Mouse (Mus musculus): ENCODE results near the gene Nuak2.
A peak's percentile ranks its signal among the peaks of the same experiment; 100 is the strongest.
"Not testable (repeated sequence)": the region's sequence is repeated elsewhere in the genome, so short reads cannot be mapped to it uniquely, and the experiment has no call there.

Gene Nuak2

DNA sequence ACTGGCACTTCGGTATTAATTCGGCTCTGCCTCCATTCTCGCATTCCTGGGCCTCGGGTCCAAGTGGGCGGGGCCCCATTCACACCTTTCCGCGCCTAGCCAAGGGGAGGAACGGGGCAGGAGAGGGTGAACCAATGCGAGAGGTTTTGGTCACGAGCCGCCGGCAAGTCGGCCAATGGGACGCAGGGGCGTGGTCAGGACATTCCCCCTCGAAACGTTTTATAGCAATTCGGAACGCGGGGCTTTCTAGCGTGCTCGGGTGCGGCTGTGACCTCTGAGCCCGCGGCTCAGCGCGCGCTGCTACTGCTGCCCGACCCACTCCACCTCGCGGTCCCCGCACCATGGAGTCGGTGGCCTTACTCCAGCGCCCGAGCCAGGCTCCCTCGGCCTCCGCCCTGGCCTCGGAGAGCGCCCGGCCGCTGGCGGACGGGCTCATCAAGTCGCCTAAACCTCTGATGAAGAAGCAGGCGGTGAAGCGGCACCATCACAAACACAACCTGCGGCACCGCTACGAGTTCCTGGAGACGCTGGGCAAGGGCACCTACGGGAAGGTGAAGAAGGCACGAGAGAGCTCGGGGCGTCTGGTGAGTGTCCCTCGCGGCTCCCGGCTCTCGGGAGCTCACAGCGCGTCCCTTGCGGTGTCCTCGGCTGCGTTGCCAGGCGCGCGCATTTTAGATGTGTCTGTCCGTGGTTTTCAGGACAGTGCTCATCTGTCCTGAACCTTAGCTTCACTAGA, at the start of gene Nuak2:
Gene Nuak2 (plus strand): TSS at position 238 of the 736 bp plus-strand sequence.
- peak; percentile 73 for DNase-seq (ENCODE audit: low spot score)

DNA sequence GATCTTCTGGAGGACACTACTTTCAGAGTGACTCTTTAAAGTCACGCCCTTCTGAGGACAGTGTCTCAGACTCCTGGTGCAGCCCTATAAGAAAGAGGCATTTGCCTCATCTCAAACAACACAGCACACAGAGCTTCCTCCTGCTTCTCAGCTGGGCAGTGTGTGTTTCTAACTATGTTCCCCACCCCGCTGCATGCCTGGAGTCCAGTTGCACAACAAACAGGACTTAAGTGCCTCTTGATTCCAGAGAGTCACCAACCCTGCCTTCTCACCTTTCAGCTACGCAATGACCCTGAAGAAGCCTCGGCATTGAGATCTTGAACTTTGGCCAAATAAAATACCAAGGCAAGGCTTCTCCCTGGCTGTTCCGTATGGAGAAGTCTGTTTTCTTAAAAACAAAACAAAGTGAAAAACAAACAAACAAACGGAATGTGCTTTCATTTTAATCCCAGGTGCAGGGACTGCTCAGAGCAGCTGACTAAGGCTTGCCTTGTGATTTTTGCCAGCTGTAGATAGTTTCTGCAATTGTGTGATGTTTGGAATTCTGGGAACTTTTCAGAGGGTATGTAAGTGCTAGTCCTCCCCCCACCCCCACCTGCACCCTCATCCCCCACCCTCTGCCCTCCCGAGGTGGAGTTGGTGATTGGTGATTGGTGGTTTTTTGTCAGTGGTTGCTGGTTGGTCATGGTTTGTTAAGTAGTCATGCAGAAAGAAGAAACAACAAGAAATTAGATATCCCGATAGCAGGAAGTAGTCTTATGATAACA, 49.0 kb upstream of the Nuak2 start:
- DNase-seq (ENCODE audit: low spot score): no peak

DNA sequence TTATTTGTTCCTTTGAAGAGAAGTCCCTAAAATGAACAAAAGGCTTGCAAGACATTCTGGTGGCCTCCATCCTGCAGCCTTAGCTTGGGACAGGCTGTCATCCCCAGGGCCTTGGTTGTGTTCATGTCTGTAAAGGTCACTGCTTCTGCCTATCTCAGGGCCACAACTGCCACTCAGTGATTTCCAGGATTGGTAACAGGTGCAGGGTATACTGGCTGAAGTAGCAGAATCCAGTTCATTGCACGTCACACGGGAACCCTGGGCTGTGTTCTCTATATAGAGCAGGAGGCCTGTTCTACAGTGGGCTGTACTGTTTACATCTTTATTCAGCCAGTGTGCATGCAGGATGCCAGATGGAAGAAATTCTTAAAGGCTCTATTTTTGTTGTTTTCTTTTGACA, 48.0 kb upstream of the Nuak2 start:
- no peak for DNase-seq (ENCODE audit: low spot score)

DNA sequence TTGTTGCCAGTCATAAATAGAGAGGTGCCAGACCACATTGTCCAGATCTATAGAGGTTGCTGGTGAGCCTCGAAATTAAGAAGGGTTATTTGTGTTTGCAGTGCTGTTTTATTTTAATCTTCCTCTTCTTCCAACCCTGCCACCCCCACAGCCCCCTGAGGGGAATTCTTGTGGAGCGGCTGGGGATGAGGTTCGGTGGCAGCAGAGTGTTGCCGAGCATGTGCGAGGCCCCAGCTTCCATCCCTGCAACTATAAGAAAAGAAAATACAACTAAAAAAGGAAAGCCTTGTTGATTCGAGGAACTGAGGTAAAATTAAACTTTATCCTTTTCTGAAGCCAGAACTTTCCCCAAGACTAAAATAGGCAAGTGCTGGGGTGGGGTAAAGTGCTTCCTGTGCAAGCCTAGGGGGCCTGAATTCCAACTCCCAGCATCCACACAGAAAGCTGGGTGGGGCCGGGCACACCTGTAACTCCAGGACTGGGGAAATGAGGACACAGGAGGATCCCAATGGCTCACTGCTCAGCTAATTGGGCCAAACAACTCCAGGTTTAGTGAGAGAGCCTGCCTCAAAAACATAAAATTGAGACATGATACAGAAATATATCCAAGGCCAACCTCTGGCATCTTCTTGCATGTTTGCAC, 47.4 kb upstream of the Nuak2 start:
- no peak for DNase-seq (ENCODE audit: low spot score)

DNA sequence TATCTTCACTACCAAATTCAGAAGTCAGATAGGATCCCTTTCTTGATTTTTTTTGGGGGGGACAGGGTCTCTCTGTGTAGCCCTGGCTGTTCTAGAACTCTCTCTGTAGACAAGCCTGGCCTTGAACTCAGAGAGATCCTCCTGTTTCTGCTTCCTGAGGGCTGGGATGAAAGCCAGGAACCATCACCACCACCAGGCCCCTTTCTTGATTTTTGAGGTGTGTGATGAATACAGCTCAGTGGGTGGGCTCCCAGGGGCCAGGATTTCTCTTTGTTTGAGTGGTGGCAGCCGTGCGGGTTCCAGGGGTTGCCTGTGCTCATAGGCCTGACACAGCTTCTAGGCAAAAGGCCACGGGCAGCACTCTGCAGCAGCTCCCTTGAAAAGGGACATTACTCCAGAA, 44.7 kb upstream of the Nuak2 start:
- no peak for DNase-seq (ENCODE audit: low spot score)

DNA sequence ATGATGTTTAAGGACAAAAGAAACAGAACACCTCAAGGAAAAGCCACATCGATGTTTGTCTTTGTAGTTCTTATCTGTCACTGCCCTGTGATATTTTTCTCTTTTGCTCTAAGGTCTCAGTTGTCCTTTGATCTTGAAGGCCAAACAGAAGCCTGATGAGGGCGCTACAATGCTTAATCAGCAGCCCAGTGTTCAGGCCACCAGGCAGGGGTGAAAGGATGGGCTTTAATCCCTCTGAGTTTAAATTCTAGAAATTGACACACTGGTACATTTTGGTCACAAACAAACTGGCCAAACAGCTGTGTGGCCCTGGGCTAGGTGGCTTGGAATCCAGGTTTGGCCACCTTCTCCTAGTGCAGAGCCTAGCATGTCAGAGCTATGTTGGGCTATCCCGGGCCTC, 39.2 kb upstream of the Nuak2 start:
- no peak for DNase-seq (ENCODE audit: low spot score)

DNA sequence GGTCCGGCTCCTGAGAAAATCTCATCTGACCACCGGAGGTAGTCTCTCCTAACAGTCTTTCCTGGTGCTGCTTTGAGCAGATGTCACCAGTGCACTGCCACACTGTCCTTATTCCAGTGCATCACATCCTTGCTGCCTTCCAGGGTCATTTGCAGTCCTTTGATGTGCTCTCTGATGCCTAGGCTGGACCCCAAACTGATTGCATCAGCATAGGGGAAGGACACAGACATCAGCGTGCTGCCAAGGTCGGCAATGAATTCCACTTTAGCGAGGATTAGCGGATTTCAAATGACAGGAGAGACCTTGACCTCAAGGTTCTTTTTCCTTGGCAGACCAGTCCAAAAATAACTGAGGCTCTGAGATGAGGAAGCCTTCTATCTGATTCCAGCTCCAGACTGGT, 38.8 kb upstream of the Nuak2 start:
- DNase-seq (ENCODE audit: low spot score): no peak

DNA sequence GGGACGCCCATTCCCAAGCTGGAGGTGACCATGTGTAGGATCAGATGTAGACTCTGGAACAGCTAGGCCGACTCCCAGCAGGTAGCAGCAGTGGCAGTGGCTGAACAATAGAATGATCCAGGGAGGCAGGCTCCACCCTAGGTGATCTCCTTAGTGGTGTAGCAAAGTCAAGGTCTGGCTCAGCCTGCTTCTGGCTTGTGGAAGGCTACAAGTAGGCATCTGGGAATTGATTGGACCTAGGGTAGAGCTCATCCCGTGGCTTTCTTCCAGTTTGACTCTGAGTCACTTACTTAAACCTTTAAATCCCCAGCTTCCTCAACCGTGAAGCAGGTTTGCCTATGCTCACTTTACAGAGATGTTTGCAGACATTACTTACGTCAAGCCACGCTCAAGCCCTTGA, 35.3 kb upstream of the Nuak2 start:
- not testable (repeated sequence) for DNase-seq (ENCODE audit: low spot score)

DNA sequence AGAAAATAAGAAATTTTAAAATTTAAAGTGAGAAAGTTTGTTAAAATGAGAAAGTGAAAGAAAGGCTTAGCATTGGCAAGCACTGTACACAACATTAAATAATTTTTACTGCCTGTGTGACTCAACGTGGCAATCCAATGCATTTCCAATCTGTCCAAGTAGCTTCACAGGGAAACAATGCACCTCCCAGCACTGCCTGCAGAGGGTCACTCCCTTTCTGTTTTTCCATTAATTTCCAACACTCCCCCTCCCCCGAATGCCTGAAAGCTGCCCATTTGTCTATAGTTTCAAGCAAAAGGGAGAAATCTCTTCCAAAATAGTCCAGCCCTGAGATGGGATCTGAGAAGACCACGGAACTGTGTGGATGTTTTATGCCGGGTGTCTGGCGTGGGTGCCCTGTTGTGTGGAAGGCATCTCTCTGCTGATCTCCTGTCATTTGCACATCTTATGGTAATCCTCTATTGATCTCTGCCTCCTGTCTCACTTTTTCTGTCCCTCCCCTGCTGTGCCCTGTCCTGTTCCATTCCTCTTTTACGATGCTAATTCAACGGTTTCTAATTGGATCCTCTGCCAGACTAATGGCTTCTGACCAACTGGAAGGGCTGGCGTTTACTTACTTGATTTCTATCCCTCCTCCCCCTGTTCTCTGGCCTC, 34.3 kb upstream of the Nuak2 start:
- no peak for DNase-seq (ENCODE audit: low spot score)

DNA sequence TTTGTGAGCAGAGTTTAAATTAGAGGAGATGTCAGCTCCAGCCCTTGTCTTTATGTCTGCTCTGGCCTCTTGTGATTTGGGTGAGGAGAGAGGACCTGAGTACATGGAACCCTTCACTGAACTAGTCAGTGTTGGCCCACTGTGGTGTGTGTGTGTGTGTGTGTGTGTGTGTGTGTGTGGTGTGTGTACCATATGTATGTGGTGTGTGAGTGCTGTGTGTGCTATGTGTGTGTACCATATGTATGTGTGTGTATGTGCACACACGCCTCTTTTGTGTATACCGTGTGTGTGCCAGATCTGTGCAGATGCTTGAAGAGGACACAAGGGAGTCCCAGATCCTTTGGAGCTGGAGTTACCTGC, 33.8 kb upstream of the Nuak2 start:
- DNase-seq (ENCODE audit: low spot score): no peak

DNA sequence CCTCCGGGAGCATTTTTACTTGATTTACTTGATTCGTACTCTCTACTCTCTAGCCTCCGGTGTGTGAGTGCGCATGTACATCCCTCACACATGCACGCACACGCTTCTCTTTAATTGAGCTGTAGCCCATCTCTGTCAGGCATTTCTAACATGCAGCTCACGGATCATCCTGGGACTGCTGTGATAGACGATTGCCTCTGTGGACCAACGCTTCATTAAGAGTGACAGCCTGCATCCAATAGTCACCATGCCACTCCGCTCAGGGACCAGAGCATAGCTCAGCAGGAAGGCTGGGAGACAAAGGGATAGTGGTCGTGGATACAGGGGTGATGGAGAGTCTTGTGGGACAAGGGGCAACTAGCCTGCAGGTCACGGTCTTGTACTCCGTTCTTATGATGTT, 32.9 kb upstream of the Nuak2 start:
- DNase-seq (ENCODE audit: low spot score): no peak

DNA sequence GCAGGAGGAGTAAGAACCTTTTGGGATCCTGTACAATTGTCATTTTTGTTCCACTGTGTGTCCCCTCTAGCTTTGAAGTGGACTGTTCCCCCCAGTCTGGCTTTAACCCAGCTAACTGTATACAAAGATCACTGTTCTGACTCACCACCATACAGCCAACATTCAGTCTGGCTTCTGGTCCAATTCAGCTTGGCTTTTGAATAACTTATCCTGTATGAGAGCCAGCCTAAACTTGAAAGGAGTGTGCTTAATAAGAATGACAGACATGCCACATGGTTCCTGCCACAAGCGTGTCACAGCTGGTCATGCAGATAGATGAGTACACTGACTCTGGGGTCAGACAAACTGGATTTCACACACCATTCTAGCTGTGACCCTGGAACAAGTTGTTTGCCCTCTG, 29.2 kb upstream of the Nuak2 start:
- DNase-seq (ENCODE audit: low spot score): no peak

DNA sequence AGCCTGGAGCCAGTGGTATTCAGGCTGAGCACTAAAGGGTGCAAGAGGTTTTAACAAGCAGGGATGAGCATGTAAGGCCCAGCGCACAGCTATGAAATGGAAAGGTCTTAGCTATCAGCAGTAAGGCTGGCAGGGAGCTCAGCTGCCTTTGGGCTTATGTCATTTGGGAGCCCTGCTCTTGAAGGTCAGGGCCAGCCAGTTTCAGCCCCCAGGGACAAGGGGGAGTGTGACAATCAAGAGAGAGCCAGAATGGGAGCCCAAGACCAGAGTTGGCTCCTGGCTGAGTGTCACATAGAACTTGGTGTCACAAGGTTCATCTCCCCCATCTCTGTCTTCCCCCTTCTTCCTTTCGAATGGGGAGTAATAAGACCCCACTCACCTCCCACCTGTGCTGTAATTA, 28.5 kb upstream of the Nuak2 start:
- no peak for DNase-seq (ENCODE audit: low spot score)

DNA sequence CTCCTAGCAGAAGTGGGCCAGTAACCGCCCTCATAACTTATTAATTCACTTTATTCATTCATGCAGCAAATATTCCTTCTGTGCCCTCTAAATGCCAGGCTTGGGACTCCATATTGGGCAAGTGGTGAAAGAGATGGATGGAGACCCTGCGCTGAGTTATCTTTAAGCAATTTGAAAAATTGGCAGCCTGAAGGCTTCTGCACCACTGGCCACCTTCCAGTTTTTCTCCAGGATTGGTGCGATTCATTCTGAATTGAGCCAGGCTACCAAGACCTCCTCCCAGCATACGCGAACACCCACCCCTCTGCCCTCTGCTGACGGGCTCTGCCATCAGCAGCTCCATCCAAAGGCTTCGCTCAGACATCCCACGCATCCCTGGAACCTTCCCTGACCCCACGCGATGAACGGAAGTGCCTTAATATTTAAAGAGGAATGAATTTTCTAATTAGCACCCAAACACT, 27.9 kb upstream of the Nuak2 start:
- no peak for DNase-seq (ENCODE audit: low spot score)

DNA sequence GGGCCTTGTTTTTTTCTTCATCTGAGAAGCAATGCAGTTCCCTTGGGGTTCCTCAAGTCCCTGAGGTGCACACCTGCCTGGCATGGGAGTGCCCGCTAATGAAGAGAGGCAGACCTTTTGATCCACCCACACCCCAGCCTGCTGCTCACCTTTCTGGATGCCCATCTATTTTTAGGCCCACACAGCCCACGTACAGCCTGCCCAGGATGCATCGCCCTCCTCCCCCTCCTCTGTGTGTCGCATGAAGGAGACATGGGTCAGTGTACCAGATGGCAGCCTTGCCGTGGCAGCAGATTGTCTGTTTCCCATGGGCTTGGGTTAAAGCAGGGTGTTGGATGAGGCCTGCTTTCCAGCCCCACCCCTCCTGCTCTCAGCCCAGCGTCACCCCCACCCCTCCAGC, 26.0 kb upstream of the Nuak2 start:
- DNase-seq (ENCODE audit: low spot score): no peak

DNA sequence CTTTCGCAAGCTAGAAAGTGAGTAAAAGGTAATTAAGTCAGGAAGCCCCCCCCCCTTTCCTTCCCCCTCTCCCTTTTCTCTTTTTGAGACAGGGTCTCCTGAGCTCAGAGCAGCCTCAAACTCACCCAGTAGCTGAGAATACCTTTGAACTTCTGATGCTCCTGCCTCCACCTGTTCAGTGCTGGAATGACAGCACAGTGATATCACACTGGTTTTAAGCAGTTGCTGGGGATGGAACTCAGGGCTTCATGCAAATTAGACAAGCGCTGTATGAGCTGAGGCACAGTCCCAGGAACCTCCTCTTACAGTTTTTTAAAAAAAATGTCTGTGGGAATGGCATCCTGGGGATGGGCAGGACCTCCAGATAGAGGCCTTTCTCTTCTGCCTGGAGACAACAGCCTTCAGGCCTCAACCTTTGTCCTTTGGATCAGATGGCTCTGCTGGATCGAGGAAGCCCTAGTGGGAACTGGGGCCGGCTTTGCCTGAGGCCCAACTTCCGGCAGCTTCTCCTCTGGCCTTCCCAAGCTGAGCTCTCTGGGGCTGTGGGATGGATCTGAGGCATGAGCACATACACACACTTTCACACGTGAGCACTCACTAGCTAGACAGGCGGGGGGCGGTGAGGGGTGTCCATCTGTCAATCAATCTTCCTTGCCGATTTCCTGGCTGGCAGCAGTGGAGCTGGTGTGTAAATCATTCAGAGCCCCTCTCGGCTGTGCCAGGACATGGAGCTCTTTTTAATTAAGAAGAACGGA, 24.8 kb upstream of the Nuak2 start:
- no peak for DNase-seq (ENCODE audit: low spot score)

DNA sequence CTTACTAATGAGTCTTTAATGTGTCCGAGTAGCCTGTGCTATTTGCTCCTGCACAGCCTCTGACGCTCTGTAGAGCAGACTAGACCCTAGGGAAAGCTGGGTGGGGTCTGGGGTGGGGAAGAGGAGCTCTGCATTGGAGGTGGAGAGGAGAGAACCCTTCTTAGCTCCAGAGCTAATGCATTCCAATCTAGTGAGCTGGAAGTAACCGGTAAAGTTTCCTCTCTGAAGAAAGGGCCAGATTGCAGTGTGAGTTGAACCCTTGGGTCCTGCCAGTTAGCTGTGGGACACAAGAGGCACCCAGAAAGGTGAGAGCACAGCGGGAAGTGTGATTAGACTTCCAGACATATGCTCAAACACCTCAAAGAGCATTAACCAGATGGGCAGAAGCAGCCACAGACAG, 24.2 kb upstream of the Nuak2 start:
- no peak for DNase-seq (ENCODE audit: low spot score)

DNA sequence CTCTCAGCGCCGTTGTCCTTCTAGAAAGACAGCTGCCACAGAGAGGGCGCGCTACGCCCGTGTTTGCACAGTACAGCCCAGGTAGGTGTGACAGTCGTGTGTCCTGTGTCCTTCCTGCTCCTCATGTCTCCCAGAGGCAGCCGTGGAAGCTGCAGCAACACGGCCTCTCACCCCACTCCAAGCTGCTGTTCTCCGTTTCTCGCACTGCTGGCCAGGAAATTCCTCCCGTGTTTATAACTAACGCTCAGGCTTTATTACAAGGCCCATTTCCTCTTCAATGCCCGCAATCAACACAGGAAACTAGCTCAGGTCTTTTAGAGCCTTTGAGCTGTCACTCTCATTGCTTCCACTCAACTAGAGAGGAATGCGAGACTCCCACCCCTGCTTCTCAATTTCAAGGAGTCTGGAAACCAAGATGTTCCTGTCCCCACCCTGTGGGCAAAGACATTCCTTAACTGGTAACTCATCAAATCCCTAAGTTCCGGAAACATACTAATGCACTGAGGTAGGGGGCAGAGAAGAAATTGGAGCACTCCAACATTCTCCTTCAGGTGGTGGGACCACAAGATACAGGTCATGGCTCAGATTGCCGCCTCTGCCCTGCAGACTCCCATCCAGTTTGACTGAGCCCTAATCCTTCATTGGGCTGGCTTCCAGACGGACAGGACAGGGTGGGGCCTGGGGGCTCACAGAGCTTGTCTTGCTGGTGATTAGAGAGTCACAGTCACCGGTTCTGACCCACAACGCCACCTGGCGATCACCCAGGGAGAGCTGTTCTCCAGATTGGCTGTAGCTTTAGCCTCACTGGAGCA, 23.4 kb upstream of the Nuak2 start:
- DNase-seq (ENCODE audit: low spot score): no peak

DNA sequence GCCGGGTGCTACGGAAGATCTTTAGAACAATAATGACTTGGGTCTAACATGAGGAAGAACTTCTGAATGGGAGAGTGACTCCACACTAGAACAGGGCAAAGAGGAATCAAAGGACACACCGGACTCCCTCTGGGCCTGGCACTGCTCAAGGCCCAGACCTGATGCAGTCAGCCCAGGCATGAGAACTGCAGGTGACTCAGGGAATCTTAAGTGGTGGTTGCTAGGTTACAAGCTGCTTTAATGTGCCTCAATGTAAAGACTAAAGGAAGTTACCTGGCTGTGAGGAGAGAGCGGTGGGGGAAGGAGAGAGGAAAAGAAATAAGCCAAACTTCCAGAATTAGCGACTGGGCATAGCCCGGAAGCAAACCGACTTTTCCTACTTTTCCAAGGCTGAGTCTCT, 20.4 kb upstream of the Nuak2 start:
- no peak for DNase-seq (ENCODE audit: low spot score)

DNA sequence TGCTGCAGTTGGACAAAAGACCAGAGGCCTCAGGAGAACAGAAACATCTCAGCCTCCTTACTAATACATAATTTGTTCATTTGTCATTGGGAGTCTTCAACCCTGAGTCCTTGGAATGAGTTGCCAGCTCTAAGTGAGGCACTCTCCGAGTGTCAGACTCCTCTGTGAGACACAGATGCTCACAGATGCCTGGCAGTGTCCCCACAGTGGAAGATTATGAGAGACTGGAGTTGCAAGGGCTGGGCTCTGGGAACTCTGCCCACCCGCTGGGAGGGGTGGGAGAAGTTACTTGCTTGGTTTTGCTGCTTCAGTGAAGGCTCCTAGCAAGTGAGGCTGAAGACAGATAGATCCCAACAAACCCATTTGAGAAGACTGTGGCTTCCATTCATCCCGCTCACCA, 19.9 kb upstream of the Nuak2 start:
- DNase-seq (ENCODE audit: low spot score): no peak

DNA sequence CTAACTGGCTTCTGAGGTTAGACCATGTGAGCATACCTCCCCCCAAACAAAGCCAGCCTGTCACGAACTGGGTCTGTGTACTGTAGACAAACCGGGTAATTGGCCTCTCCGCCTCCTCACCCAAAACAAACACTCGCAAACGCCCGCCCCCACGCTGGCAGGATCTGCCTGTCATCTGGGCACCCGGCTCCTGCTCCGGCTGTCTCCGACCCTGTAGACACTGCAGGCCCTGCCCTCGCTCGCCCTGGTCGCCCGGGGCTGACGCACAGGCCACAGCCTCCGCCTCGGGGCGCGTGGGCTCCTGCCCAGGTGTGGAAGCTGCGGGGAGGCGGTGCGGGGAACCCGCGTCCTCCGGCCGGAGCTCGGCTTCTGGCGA, 17.5 kb upstream of the Nuak2 start, which contains the start of gene Klhdc8a:
Gene Klhdc8a (plus strand): TSS at position 202 of the 376 bp plus-strand sequence.
- peak; percentile 20 for DNase-seq (ENCODE audit: low spot score)
